Mouse (Mus musculus): ENCODE measurements around the gene Lsmem1.

GRCm38 (mm10) chr12:40232231-40232630, 32.9 kb upstream of the Lsmem1 start:
- TF ChIP-seq TAL1 (conservative IDR thresholded peaks at IDR 0.05; ENCODE audit: low read depth, low read length) = no peak
- no peak for TF ChIP-seq CTCF (IDR thresholded peaks at IDR 0.05; ENCODE audit: low read depth, low read length)
